Mouse (Mus musculus) heart, postnatal 0 days (tissue): ENCODE measurements at regions not wholly inside any gene's neighbourhood (a gene's known extent, or its start where the extent isn't known, plus 50 kb on each side); places are given as distances from the start of the nearest gene placed in this dataset.

ENCODE experiments used
- CTCF ChIP-seq: IDR thresholded peaks from 2 replicates; pipeline ENCODE4 v1.5.1; 2016; ENCODE audit warnings: antibody characterized with exemption, control low read depth, low read depth
- EP300 ChIP-seq: IDR thresholded peaks from 2 replicates; pipeline ENCODE4 v1.6.1; 2016; ENCODE audit warnings: antibody characterized with exemption, low read depth

GRCm38 (mm10) chr17:67520848-67521411 is 111.6 kb downstream of the Lrrc30 start:
- TF ChIP-seq EP300 (peak; percentile 46; the same call in 1 of the 2 replicates), CTCF (no peak)
